31 mouse cellular contexts compared by ENCODE assay signal in genomic region chr1:35968489-35968888, GRCm38 (mm10).
DNase-seq lines count a peak whose midpoint lies in the region; ATAC-seq and TF ChIP-seq lines count a peak whose summit lies in the region.
"Had no signal": no experiment of that assay in that cellular context is flagged by ENCODE, and none has a peak within 500 bp of the region (broad histone marks: within the 10 kb centered on the region; RNA-seq: fewer than 3 reads in every experiment).

No protein-coding gene starts in this region.

- H3K27me3 ChIP-seq in midbrain, embryonic 11.5 days (ENCODE audit: control insufficient read depth, insufficient read depth, low read length) = no peaks in the 10 kb centered on the region
- no peaks in the 10 kb centered on the region for H3K27me3 ChIP-seq in midbrain, embryonic 15.5 days (replicated peaks)
- H3K27me3 ChIP-seq in embryonic facial prominence, embryonic 11.5 days (ENCODE audit: control insufficient read depth, insufficient read depth, low read length) = no peaks in the 10 kb centered on the region
- no peaks in the 10 kb centered on the region for H3K27me3 ChIP-seq in stomach, embryonic 15.5 days (replicated peaks)
- no peaks in the 10 kb centered on the region for H3K27me3 ChIP-seq in intestine, embryonic 15.5 days (replicated peaks)
- H3K27me3 ChIP-seq: liver, embryonic 12.5 days; neural tube, embryonic 12.5 days; Patski had no signal

- H3K9ac ChIP-seq in midbrain, embryonic 11.5 days (ENCODE audit: low read length) = no peak overlapping the region
- no peak overlapping the region for H3K9ac ChIP-seq in midbrain, embryonic 15.5 days
- no peak overlapping the region for H3K9ac ChIP-seq in embryonic facial prominence, embryonic 11.5 days (replicated peaks; ENCODE audit: low read length)
- H3K9ac ChIP-seq in stomach, embryonic 15.5 days = no peak overlapping the region
- no peak overlapping the region for H3K9ac ChIP-seq in intestine, embryonic 15.5 days
- H3K9ac ChIP-seq: liver, embryonic 12.5 days; liver, postnatal 0 days; neural tube, embryonic 12.5 days had no signal

- TF ChIP-seq POLR2A in embryonic fibroblast, embryonic 13.5 days (IDR thresholded peaks at IDR 0.05; ENCODE audit: low read depth, low read length) = no peak

- no peak for ATAC-seq in midbrain, embryonic 11.5 days (ENCODE audit: low FRiP score)
- ATAC-seq in midbrain, embryonic 15.5 days (replicated peaks) = no peak
- ATAC-seq in embryonic facial prominence, embryonic 11.5 days (replicated peaks; ENCODE audit: insufficient number of reproducible peaks, low FRiP score, low TSS enrichment, low read depth) = no peak
- ATAC-seq in stomach, embryonic 15.5 days (ENCODE audit: insufficient read depth, low FRiP score, low read depth) = no peak
- no peak for ATAC-seq in intestine, embryonic 15.5 days
- ATAC-seq: forebrain, embryonic 16.5 days; hindbrain, embryonic 16.5 days; liver, embryonic 12.5 days; liver, postnatal 0 days; Patski had no signal

- peak; percentile 28 for DNase-seq in midbrain, embryonic 11.5 days (ENCODE audit: low spot score, missing footprints)
- DNase-seq in embryonic facial prominence, embryonic 11.5 days (ENCODE audit: low spot score) = peak; percentile 76
- no peak for DNase-seq in kidney, adult 11 months
- DNase-seq in layer of hippocampus, adult 8-10 months (ENCODE audit: low spot score in 2 of 2) = no peak
- DNase-seq: adrenal gland, postnatal 10 days; cerebellum, adult 8-10 months; cerebellum, postnatal 25 days; gastrocnemius, postnatal 10 days; heart, postnatal 14 days; kidney, adult 8-10 months; kidney, postnatal 25 days; left cerebral cortex, postnatal 4 days; liver, postnatal 0 days; lung, postnatal 14 days; right cerebral cortex, postnatal 4 days; thymus, postnatal 14 days had no signal

- no peak for TF ChIP-seq CTCF in embryonic fibroblast, embryonic 13.5 days (IDR thresholded peaks at IDR 0.05; ENCODE audit: borderline replicate concordance, insufficient read depth, low read length)

- no peaks in the 10 kb centered on the region for H3K4me1 ChIP-seq in midbrain, embryonic 11.5 days (ENCODE audit: control insufficient read depth, insufficient read depth, low read length)
- no peaks in the 10 kb centered on the region for H3K4me1 ChIP-seq in midbrain, embryonic 15.5 days
- no peaks in the 10 kb centered on the region for H3K4me1 ChIP-seq in embryonic facial prominence, embryonic 11.5 days (ENCODE audit: control insufficient read depth, insufficient read depth, low read length)
- H3K4me1 ChIP-seq in embryonic fibroblast, embryonic 13.5 days (ENCODE audit: control insufficient read depth, insufficient read depth, low read length) = peaks cover 9% of the 10 kb centered on the region
- H3K4me1 ChIP-seq in stomach, embryonic 15.5 days = no peaks in the 10 kb centered on the region
- H3K4me1 ChIP-seq in intestine, embryonic 15.5 days (replicated peaks) = 0 out of 2 replicates have a peak, but pooled peaks cover under 1% of the 10 kb centered on the region
- H3K4me1 ChIP-seq: neural tube, embryonic 12.5 days had no signal

- H3K4me2 ChIP-seq in midbrain, embryonic 11.5 days = no peak overlapping the region
- no peak overlapping the region for H3K4me2 ChIP-seq in midbrain, embryonic 15.5 days
- H3K4me2 ChIP-seq in embryonic facial prominence, embryonic 11.5 days (ENCODE audit: low read depth, low read length) = no peak overlapping the region
- no peak overlapping the region for H3K4me2 ChIP-seq in stomach, embryonic 15.5 days
- H3K4me2 ChIP-seq in intestine, embryonic 15.5 days (replicated peaks) = no peak overlapping the region
- H3K4me2 ChIP-seq: liver, embryonic 12.5 days; neural tube, embryonic 12.5 days had no signal

- H3K36me3 ChIP-seq in midbrain, embryonic 11.5 days (ENCODE audit: control insufficient read depth, insufficient read depth, low read length) = no peaks in the 10 kb centered on the region
- H3K36me3 ChIP-seq in midbrain, embryonic 15.5 days (replicated peaks) = no peaks in the 10 kb centered on the region
- no peaks in the 10 kb centered on the region for H3K36me3 ChIP-seq in embryonic facial prominence, embryonic 11.5 days (replicated peaks; ENCODE audit: control insufficient read depth, insufficient read depth, low read depth, low read length)
- H3K36me3 ChIP-seq in stomach, embryonic 15.5 days = no peaks in the 10 kb centered on the region
- H3K36me3 ChIP-seq in intestine, embryonic 15.5 days = no peaks in the 10 kb centered on the region
- H3K36me3 ChIP-seq: forebrain, embryonic 10.5 days; G1E; hindbrain, embryonic 10.5 days; liver, embryonic 12.5 days; midbrain, embryonic 10.5 days; neural tube, embryonic 12.5 days had no signal

- H3K9me3 ChIP-seq in midbrain, embryonic 11.5 days (ENCODE audit: control insufficient read depth, low read length) = no peaks in the 10 kb centered on the region; the same call in 1 of the 2 replicates
- H3K9me3 ChIP-seq in midbrain, embryonic 15.5 days = no peaks in the 10 kb centered on the region
- H3K9me3 ChIP-seq in embryonic facial prominence, embryonic 11.5 days (replicated peaks; ENCODE audit: control insufficient read depth, low read length) = no peaks in the 10 kb centered on the region
- H3K9me3 ChIP-seq in stomach, embryonic 15.5 days = no peaks in the 10 kb centered on the region
- H3K9me3 ChIP-seq in intestine, embryonic 15.5 days = peaks cover 3% of the 10 kb centered on the region; the same call in 1 of the 2 replicates
- H3K9me3 ChIP-seq: liver, embryonic 12.5 days had no signal

- H3K27ac ChIP-seq in midbrain, embryonic 11.5 days (ENCODE audit: low read depth, low read length) = no peak overlapping the region
- H3K27ac ChIP-seq in midbrain, embryonic 15.5 days = no peak overlapping the region
- H3K27ac ChIP-seq in embryonic facial prominence, embryonic 11.5 days (replicated peaks; ENCODE audit: low read depth, low read length) = no peak overlapping the region
- peak overlapping the region; percentile 60 for H3K27ac ChIP-seq in embryonic fibroblast, embryonic 13.5 days (ENCODE audit: insufficient read depth, low read length)
- H3K27ac ChIP-seq in stomach, embryonic 15.5 days = peak overlapping the region; percentile 44; the same call in 1 of the 2 replicates
- H3K27ac ChIP-seq in intestine, embryonic 15.5 days = no peak overlapping the region
- H3K27ac ChIP-seq: forebrain, embryonic 10.5 days; hindbrain, embryonic 10.5 days; layer of hippocampus, adult 2 months; liver, embryonic 12.5 days; midbrain, embryonic 10.5 days; neural tube, embryonic 12.5 days had no signal

- no peak overlapping the region for H3K4me3 ChIP-seq in midbrain, embryonic 11.5 days (ENCODE audit: low read depth, low read length)
- H3K4me3 ChIP-seq in midbrain, embryonic 15.5 days = no peak overlapping the region
- no peak overlapping the region for H3K4me3 ChIP-seq in embryonic facial prominence, embryonic 11.5 days (ENCODE audit: low read depth, low read length)
- no peak overlapping the region for H3K4me3 ChIP-seq in embryonic fibroblast, embryonic 13.5 days (ENCODE audit: insufficient read depth, low read length)
- no peak overlapping the region for H3K4me3 ChIP-seq in stomach, embryonic 15.5 days (replicated peaks)
- H3K4me3 ChIP-seq in intestine, embryonic 15.5 days (replicated peaks) = no peak overlapping the region
- H3K4me3 ChIP-seq: forebrain, embryonic 10.5 days; hindbrain, embryonic 10.5 days; layer of hippocampus, adult 2 months; liver, embryonic 12.5 days; midbrain, embryonic 10.5 days; myocyte; neural tube, embryonic 12.5 days had no signal

Comparison
In these comparisons a context has a peak if more than half of its experiments do, and no peak if none do; other contexts are left out.
1. DNase-seq: peak in midbrain, embryonic 11.5 days (single experiment) and embryonic facial prominence, embryonic 11.5 days (single experiment); none in kidney, adult 11 months (single experiment) and layer of hippocampus, adult 8-10 months (0 of 2).
2. H3K27ac ChIP-seq: peak in embryonic fibroblast, embryonic 13.5 days (single experiment) and stomach, embryonic 15.5 days (single experiment); none in midbrain, embryonic 11.5 days (single experiment), midbrain, embryonic 15.5 days (single experiment), embryonic facial prominence, embryonic 11.5 days (single experiment) and intestine, embryonic 15.5 days (single experiment).